Mouse (Mus musculus) Patski (cell line): ENCODE data around the gene Yipf4. TPM values are rescaled to one million over a fixed set of nuclear protein-coding genes. Genes with fewer than 3 reads are reported as not detected.
"Not testable (repeated sequence)": the region's sequence is repeated elsewhere in the genome, so short reads cannot be mapped to it uniquely, and the experiment has no call there.

Source experiments
- ATAC-seq: fragments of 100-300 bp; one replicate; pipeline ENCODE4 v1.8.0; 2021
- CTCF ChIA-PET: fragments of 350-600 bp; sonication (Branson Sonifier 250); formaldehyde crosslinking; loops from one replicate; lab custom pipeline; 2022; ENCODE audit warnings: inconsistent platforms; lab: Charles Lee
- POLR2A ChIA-PET: fragments of 350-600 bp; sonication (Branson Sonifier 250); formaldehyde crosslinking; loops from one replicate; lab custom pipeline; 2022; ENCODE audit warnings: antibody characterized with exemption, inconsistent platforms; lab: Charles Lee
- DNase-seq: peaks from one replicate; pipeline ENCODE4 v3.0.0-alpha.2; 2011; ENCODE audit warnings: low read depth, low spot score
- H3K27me3 ChIP-seq: fragments of 371-371 bp; one replicate; pipeline ENCODE4 v1.5.1; 2021
- CTCF ChIP-seq: fragments of 100-300 bp; IDR thresholded peaks from one replicate; pipeline ENCODE4 v1.5.1; 2021
- in situ Hi-C: fragments of 300-500 bp; cut with MboI; formaldehyde crosslinking; loops from 3 replicates; pipeline ENCODE4 v1.11.1; 2018; ENCODE audit warnings: low pct_unique_long_range_greater_than_20kb, mixed read lengths
- polyA plus RNA-seq: library from polyadenylated mRNA; unstranded; gene quantifications from one replicate; pipeline ENCODE4 v1.2.3, GENCODE M21; 2021

Gene Yipf4
- 128 TPM for polyA plus RNA-seq

- CTCF ChIA-PET = interaction anchor here (0.9 kb wide), 1 partner anchor 40 kb away, joined by 3 read pairs; no protein-coding TSS in a partner anchor
- in situ Hi-C loops = no loop called here
- DNase-seq (peak; percentile 86), ATAC-seq (peak; percentile 99)
- H3K27me3 ChIP-seq = no peaks in the 10 kb centered on the region
- POLR2A ChIA-PET = interaction anchor here (0.7 to 0.9 kb wide), 3 partner anchors 13 to 94 kb away, joined by 3 to 7 read pairs (median 3); partner anchors contain the start of gene Slc30a6
- no peak for TF ChIP-seq CTCF
These were observed at the start of gene Yipf4 for GRCm38 (mm10) chr17:74489024-74489900. Yipf4 (plus strand) TSS chr17:74489493.

GRCm38 (mm10) chr17:74440486-74440885, 48.8 kb upstream of the Yipf4 start:
- ATAC-seq = peak; percentile 60
- CTCF ChIA-PET = no interaction called here
- no peak for TF ChIP-seq CTCF
- no peak for DNase-seq
- POLR2A ChIA-PET = no interaction called here
- in situ Hi-C loops = no loop called here
- peaks cover 3% of the 10 kb centered on the region for H3K27me3 ChIP-seq

GRCm38 (mm10) chr17:74449776-74450175, 39.5 kb upstream of the Yipf4 start:
- no peak for TF ChIP-seq CTCF
- H3K27me3 ChIP-seq = peaks cover 6% of the 10 kb centered on the region
- ATAC-seq = no peak
- DNase-seq = no peak
- in situ Hi-C loops = no loop called here
- ChIA-PET POLR2A (no interaction called here), CTCF (interaction anchor here (0.9 kb wide), 1 partner anchor 39 kb away, joined by 3 read pairs; the partner anchor contains the start of gene Yipf4)

GRCm38 (mm10) chr17:74453928-74454327, 35.4 kb upstream of the Yipf4 start:
- no peaks in the 10 kb centered on the region for H3K27me3 ChIP-seq
- ChIA-PET POLR2A (interaction anchor here (0.6 to 0.7 kb wide), 2 partner anchors 37 to 138 kb away, joined by 3 to 4 read pairs; no protein-coding TSS in a partner anchor), CTCF (no interaction called here)
- TF ChIP-seq CTCF = no peak
- in situ Hi-C loops = no loop called here
- ATAC-seq = no peak
- DNase-seq = no peak

- ATAC-seq (no peak), DNase-seq (no peak)
- no peaks in the 10 kb centered on the region for H3K27me3 ChIP-seq
- ChIA-PET POLR2A (interaction anchor here (0.7 kb wide), 1 partner anchor 139 kb away, joined by 4 read pairs; no protein-coding TSS in a partner anchor), CTCF (no interaction called here)
- in situ Hi-C loops = no loop called here
- TF ChIP-seq CTCF = no peak
These were observed 34.6 kb upstream of the Yipf4 start for GRCm38 (mm10) chr17:74454660-74455059.

- no peaks in the 10 kb centered on the region for H3K27me3 ChIP-seq
- no peak for TF ChIP-seq CTCF
- ChIA-PET CTCF (no interaction called here), POLR2A (no interaction called here)
- in situ Hi-C loops = no loop called here
- no peak for ATAC-seq
- DNase-seq = no peak
These were observed 33.9 kb upstream of the Yipf4 start for GRCm38 (mm10) chr17:74455426-74455825.

GRCm38 (mm10) chr17:74456825-74457224, 32.5 kb upstream of the Yipf4 start:
- ChIA-PET POLR2A (no interaction called here), CTCF (interaction anchor here (1.0 kb wide), 1 partner anchor 9 kb away, joined by 4 read pairs; no protein-coding TSS in a partner anchor)
- H3K27me3 ChIP-seq = no peaks in the 10 kb centered on the region
- no peak for DNase-seq
- ATAC-seq = no peak
- in situ Hi-C loops = no loop called here
- TF ChIP-seq CTCF = no peak

GRCm38 (mm10) chr17:74457972-74458677, 31.2 kb upstream of the Yipf4 start:
- POLR2A ChIA-PET = no interaction called here
- H3K27me3 ChIP-seq = no peaks in the 10 kb centered on the region
- DNase-seq = no peak
- no peak for TF ChIP-seq CTCF
- CTCF ChIA-PET = no interaction called here
- in situ Hi-C loops = no loop called here
- ATAC-seq = no peak

- ChIA-PET CTCF (interaction anchor here (1.0 kb wide), 1 partner anchor 12 kb away, joined by 3 read pairs; no protein-coding TSS in a partner anchor), POLR2A (no interaction called here)
- TF ChIP-seq CTCF = no peak
- H3K27me3 ChIP-seq = no peaks in the 10 kb centered on the region
- no peak for DNase-seq
- in situ Hi-C loops = no loop called here
- no peak for ATAC-seq
These were observed 30.4 kb upstream of the Yipf4 start, which contains the start of gene Nlrc4 for GRCm38 (mm10) chr17:74458711-74459408. Nlrc4 (minus strand) TSS chr17:74459142.

- in situ Hi-C loops = no loop called here
These were observed 25.8 kb upstream of the Yipf4 start for GRCm38 (mm10) chr17:74463510-74463909.

GRCm38 (mm10) chr17:74467981-74468380, 21.3 kb upstream of the Yipf4 start:
- in situ Hi-C loops, DNase-seq: not testable (repeated sequence)

More at GRCm38 (mm10) chr17:74463510-74463909, 25.8 kb upstream of the Yipf4 start:
- TF ChIP-seq CTCF = no peak
- POLR2A ChIA-PET = no interaction called here
- no peak for DNase-seq
- CTCF ChIA-PET = no interaction called here
- H3K27me3 ChIP-seq = no peaks in the 10 kb centered on the region
- ATAC-seq = no peak

GRCm38 (mm10) chr17:74470133-74470532, 19.2 kb upstream of the Yipf4 start:
- CTCF ChIA-PET, ATAC-seq, H3K27me3 ChIP-seq, in situ Hi-C loops, POLR2A ChIA-PET, DNase-seq: not testable (repeated sequence)

More at GRCm38 (mm10) chr17:74467981-74468380, 21.3 kb upstream of the Yipf4 start:
- ATAC-seq, POLR2A ChIA-PET, CTCF ChIA-PET, H3K27me3 ChIP-seq: not testable (repeated sequence)
